Mouse (Mus musculus) sigmoid colon, adult 10 weeks (tissue): ENCODE measurements around the gene Clta. TPM values are rescaled to one million over a fixed set of nuclear protein-coding genes. Genes with fewer than 3 reads are reported as not detected.

Source experiments
- polyA plus RNA-seq: library from polyadenylated mRNA; stranded (reverse); fragments of 350-450 nt; fragmentation: Illumina TruSeq; extraction: RNeasy Lipid Tissue Mini Kit (QIAGEN cat#74804); gene quantifications from one replicate; pipeline ENCODE4 v1.2.3, GENCODE M21; 2014; ENCODE audit warnings: low read depth, low replicate concordance

The Clta gene
- 98.4 TPM for polyA plus RNA-seq

DNA sequence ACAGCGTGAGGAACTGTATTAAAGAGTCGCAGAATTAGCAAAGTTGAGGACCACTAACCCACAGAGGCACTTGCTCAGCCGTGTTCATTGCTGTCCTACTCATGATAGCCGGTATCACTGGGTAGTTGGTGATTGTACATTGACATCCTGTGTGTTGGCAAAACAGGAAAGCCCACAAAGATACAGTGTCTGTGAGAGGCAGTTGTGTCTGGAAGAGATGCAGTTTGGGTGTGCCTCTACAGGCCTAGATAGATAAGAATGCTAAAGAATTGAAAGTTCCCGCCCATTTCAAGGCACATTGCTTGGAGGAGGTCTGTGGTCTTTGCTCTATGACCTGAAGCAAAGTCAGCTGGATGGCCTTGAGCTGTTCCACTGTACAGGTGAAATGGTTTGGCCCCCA, at the start of gene Clta:
Gene Clta (plus strand): TSS at position 327 of the 400 bp plus-strand sequence.

DNA sequence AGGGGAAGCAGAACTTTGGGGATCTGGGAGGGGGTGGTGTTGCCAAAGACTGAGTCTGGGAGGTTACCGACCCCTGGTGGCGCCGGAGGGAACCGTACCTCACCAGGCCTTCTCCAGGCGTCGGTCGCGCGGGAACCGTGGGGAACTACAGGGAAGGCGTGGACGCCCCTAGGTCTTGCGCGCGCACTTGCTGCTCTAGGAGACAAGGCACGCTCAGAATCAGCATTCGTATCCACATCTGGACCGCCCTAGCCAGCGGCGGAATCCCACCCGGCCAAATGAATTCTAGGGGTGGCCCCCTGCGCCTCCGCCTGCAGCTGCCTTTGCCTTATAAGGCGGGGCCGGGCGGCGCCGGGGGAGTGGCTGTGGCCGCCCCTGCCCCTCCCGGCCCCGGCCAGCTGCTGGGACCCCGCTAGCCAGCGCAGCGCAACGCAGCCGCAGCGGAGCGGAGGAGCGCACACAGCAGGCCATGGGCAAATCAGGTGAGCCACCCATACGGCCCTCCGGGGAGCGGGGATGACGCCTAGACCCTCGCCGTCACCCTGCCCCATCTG, 46.9 kb upstream of the Clta start, which contains the start of gene Glipr2:
Gene Glipr2 (plus strand): TSS at position 110 of the 554 bp plus-strand sequence.

DNA sequence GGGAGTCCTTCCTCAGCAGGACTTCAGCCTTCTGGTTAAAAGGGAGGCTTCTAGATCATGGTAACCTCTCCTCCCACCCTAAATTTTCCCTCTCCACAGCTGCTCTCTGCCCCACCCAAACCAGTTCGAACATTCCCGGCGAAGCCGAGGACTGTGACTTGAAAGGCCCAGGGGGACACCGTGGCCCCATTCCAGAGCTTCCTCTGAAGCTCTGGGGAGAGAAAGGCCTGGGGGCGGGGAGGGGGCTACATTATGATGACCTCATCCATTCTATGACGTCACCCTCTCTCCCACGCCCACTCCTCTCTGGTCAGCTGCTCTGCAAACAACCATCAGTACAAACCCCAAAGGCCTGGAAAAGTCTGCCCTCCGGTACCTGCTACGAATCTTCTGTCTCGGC, 21.1 kb upstream of the Clta start, which contains the start of gene Ccin:
Gene Ccin (plus strand): TSS at position 303 of the 400 bp plus-strand sequence.

Other genes with a start within 250 kb of the Clta start
- gene Olfr159, start 233.4 kb upstream of the Clta start, polyA plus RNA-seq = not detected
- not detected for gene Olfr156, start 180.6 kb upstream of the Clta start, polyA plus RNA-seq
- gene Olfr157, start 164.3 kb upstream of the Clta start, polyA plus RNA-seq = not detected
- gene Olfr155, start 152.9 kb upstream of the Clta start, polyA plus RNA-seq = not detected
- gene Reck, start 128.9 kb upstream of the Clta start, polyA plus RNA-seq = 8.7 TPM
- 20.5 TPM for gene Glipr2, start 47.1 kb upstream of the Clta start, polyA plus RNA-seq
- gene Ccin, start 21.0 kb upstream of the Clta start, polyA plus RNA-seq = not detected
- 207 TPM for gene Gne, start 79.7 kb downstream of the Clta start, polyA plus RNA-seq
- gene Rnf38, start 229.3 kb downstream of the Clta start, polyA plus RNA-seq = 85.0 TPM